Mouse (Mus musculus) heart, adult 8-10 months (tissue): ENCODE measurements around the gene Cyp17a1. TPM values are rescaled to one million over a fixed set of nuclear protein-coding genes. Genes with fewer than 3 reads are reported as not detected.

Experiments
- DNase-seq: peaks from one replicate; pipeline ENCODE4 v3.0.0; 2022; ENCODE audit warnings: low spot score
- total RNA-seq, 4 experiments: library from RNA; stranded (reverse); gene quantifications; 2 replicates each; pipeline ENCODE4 v1.2.4; 2022

The Cyp17a1 gene
- total RNA-seq, 4 experiments from 2014 or later: not detected

GRCm38 (mm10) chr19:46642136-46642753, 30.7 kb downstream of the Cyp17a1 start:
- DNase-seq: no peak

DNA sequence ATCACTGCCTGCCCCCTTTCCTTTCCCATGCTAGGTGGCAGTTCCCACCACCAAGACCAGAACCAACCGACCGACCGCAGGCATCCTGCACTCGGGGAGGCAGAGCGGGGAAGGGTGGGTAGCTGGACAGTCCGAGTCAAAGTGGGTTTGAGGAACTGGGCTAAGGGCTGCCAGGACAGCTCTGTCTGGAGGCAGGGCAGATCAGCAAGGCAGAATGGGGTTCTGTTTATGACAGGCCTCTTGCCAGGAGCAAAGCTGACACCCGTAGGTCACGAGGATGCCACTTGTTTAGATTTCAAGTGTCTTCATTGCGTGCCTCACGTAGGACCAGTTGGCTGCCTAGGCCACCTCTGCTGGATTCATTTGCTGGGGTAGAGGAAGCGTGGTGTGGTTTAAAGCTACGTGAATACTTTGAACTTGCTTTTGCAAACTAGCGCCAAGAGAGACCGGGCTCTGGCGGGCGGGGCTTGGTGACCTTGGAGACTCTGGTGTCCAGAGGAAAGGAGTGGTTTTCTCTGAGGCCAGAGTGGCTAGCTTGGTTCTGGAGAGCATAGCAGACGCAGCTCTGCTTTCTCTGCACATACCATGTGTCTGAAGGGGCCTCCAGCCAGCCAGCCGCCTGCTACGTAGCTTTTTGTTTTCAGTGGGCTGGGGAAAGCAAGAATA, 31.4 kb downstream of the Cyp17a1 start:
- DNase-seq: peak; percentile 84

GRCm38 (mm10) chr19:46640780-46641179, 32.2 kb downstream of the Cyp17a1 start:
- DNase-seq: no peak

- no peak for DNase-seq
Observed at GRCm38 (mm10) chr19:46639496-46639895, 33.5 kb downstream of the Cyp17a1 start.

DNA sequence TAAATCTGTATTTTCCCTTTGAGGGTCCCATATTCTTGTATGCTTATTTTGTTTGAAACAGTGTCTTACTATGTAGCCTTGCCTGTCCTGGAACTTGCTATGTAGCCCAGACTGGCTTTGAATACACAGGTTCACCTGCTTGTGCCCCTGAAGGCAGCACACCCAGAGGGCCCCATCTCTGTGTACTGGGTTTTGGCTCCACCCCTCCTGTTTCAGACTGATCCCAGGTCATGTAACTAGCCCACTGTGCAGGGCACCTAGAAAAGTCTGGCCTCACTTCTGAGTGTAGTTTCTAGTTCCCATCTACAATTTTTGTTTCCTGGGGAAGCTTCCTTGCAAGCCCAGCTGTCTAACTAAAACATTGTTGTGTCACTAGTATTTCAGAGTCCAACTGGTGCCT, 33.9 kb downstream of the Cyp17a1 start:
- no peak for DNase-seq

GRCm38 (mm10) chr19:46637598-46637997, 35.4 kb downstream of the Cyp17a1 start:
- no peak for DNase-seq

DNA sequence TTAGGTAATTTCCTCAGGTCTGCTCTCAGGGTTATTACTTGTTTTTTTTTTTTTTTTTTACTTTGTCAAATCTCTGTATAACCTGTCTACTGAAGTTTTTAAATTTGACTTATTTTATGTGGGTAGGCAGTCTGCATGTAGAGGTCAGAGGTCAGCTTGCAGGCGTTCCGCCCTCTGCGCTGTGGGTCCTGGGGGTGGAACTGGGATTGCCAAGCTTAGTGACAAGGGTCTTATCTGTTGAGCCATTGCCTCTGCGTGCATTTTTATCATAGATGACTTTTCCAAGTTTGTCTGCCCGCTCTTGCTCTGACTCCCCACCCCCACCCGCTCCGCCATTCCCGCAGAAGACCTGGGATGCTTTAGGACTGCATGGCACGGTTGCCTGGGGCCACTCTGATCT, 37.2 kb downstream of the Cyp17a1 start:
- no peak for DNase-seq

DNA sequence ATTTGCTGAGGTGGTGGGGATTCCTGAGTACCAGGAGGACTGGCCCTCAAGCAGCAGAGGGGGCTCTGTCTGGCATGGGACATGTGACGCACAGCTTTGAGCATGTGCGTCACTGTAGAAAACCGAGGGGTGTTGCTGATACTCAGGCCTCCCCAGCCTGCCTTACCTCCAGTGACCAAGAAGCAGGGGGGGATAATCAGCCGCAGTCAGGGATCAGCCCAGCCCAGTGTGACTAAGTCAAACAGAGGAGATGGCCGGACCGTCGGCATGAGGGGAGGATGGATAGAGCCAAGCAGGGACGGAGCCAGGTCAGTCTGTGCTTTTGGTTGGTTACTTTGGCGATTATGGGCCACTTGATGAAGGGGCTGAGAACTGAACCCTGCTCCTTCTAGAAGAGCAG, 41.3 kb downstream of the Cyp17a1 start:
- DNase-seq: no peak

- DNase-seq: no peak
Observed at GRCm38 (mm10) chr19:46629807-46630206, 43.2 kb downstream of the Cyp17a1 start.

DNA sequence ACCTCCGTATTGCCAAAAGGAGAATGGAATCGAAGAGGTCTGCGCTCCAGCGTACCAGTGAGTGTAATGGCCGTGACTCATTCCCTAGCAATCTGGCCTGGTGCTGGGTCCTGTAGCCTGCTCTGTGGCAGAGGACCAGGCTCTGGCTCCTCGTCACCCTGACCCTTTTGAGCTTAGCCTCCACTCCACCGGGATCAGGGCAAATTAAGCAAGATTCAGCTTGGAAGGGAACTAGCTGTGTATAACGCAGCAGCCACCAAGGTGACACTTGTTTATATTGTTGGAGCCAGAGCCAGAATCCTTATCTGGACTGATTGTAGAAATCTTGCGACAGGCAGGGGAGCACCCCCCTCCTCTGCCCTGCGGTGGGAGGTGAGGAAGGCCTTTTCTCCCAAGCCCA, 44.6 kb downstream of the Cyp17a1 start:
- peak; percentile 42 for DNase-seq

DNA sequence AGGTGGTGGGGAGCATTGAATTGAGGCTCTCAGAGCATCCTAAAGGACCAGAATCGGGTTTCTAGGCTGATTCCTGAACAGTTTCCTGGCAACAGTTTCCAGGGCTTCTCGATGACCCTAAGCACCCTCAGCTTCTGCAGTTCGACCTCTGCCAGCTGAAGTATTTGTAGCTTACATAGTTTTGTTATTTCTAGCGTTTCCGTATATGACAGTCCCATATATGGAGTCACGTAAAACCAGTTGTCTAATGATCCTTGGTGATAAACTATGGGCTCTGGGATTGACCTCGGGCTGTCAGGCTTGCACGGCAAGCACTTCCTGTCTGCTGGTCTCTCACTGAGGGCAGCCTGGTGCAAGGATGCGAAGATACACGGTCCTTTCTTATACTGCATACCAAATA, 47.5 kb downstream of the Cyp17a1 start:
- DNase-seq: no peak

DNA sequence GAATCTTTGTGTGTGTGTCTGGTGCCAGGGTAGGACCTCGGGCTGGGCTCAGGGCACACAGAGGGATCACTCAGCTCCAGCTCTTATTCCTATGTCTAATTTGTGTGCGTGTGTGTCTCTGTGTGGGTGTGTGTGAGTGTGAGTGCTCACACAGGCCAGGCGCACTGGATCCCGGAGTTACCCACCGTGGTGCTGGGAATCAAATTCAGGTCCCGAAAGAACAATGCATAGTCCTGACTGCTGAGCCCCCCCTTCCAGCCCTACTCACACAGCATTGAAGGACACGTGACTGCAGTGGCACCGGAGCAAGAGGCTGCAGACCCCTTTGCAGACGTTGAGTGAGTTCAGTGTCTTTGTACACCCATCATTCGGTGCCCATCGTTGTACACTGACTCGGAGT, 48.0 kb downstream of the Cyp17a1 start:
- DNase-seq: no peak

GRCm38 (mm10) chr19:46623790-46624772, 48.9 kb downstream of the Cyp17a1 start:
- DNase-seq: peak; percentile 84

DNA sequence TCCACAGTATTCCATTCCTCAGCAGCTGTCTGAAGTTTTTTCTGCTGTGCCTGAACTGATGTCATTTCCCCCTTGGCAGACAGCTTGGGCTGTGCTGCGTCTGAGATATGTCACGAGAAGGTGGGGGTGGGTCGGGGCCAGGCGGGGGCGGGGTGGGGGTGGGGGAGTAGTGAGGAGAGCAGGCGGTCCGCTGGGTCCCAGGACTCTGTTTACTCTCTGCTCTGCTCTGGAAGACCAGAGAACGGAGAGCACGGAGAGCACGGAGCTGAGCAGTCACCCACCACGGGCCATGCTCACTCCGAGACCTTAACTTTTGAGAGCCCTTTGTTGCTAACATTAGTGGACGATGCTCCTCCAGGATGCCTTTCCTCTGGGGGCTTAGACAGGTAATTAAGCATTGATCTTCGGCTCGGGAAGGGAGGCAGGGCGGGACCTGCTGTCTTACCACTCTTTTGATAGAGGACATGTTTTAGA, 49.7 kb downstream of the Cyp17a1 start:
- peak; percentile 70 for DNase-seq

DNA sequence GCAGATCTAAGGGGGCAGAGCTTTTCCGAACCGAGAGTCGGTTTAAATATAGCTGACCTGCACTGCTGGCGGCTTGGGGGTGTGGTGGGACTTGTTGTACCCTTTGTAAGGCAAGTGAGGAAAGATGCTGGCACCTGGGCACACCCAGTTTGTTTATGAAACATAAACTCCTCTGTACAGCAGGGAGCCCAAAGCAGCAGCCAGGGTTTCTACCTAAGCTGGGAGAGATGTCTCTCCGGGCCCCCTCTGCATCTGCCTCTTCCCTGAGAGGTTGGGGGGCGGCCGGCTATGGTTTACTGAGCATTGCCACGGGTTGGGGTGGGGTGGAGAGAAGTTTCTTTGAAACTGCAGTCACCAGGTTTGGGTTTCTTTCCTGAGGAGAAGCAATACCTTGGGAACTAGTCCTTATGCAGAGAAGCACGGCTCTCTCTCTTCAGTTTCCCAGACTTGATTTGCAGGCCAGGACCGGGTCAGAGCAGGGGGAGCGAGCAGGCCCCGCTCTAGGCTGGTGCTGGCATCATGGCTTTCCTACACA, 50.2 kb downstream of the Cyp17a1 start:
- DNase-seq: no peak

DNA sequence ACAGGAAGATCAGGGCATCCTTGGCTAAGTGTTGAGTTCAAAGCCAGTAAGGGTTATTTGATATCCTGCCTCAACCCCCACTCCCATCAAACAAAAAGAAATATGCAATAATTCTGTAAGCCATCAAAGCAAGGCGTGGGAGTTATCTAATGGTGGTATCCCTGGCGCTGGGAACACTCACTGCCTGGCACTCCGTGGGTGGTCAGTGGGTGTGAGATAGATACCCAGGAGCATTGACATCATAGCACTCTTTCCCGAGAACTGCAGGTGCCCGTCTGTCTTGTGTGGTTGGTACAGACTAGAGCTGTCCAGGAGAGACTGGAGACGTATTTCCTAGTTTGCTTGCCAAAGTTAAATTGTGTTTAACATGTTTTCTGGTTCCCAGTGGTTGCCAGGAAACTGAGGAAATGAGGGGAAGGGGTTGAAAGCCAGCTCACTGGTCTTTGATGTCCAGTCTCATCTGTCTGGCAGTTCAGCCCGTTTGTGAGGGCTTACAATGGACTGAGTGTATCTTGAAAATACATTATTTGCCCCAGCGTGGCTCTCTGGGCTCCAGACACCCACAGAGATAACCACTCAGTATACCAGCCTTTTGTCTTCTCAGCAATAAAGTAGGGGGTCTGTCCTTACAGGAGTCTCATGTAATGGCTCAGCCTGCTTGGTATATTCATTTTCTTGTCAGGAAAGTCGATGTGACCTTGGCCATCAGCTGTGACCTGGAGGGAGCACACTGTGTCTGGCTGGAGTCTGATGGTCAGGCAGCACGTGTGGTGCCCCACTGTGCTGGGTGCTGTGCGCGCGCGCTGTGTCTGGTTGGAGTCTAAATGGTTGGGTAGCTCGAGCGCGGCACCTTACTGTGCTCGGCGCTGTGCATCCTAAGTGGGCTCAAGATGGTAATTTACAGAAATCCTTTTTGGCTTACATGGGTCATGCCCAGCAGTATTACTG, 51.5 kb downstream of the Cyp17a1 start:
- DNase-seq: no peak

DNA sequence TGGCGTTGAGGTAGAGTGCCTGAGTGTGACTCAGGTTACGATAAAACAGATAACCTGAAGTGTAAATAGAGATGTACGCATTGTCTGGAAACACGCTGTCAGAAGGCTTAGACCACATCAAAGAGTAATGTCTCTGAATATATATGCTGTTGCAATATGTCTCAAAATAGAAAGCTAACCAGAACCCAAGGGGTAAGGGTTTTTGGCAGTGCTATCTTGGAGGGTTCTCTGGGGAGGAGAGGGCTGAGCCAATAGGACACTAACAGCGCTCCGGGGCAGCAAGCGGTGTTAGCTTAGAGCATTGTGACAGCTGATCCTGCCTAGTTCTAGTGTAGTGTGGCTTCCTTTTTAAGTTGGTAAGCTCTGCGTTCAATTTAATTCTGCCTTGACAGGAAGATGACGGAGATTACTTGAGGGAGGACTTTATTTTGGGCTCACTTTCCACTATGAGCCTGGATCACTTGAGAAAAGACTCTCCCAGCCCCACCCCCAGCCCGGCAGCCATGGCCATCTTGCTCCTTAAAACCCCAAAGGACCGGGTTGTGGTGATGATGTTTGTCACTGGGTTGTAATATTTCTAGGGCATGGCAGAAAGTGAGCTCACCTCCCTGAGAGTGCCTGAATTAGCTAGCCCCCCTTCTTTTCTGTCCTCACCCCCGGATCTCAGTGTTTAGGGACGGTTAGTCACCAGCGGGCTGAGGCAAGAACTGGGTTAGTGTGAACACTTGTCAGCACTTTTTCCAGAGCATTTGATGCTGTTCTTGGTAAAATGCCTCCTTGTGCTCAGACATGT, 52.8 kb downstream of the Cyp17a1 start:
- DNase-seq: no peak

- DNase-seq: no peak
Observed at GRCm38 (mm10) chr19:46619518-46619917, 53.5 kb downstream of the Cyp17a1 start.

DNA sequence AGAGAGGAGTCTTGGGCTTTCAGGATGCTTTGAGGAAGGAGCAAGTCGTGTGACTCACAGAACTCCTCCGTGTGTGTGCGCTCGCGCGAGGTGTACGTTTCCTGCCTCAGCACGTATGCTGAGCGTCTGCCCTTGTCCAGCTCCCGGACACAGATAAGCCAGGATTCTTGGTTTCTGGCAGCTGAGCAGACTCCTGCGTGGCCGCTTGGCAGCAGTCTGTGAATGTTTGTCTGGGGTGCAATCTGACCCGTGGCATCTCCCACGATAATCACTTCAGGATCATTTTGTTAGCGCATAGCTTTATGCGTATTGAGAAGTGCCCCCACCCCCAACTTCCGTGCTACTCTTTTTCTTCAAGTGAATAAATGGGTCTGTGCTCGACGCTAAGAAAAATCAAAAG, 54.0 kb downstream of the Cyp17a1 start:
- DNase-seq: peak; percentile 48

DNA sequence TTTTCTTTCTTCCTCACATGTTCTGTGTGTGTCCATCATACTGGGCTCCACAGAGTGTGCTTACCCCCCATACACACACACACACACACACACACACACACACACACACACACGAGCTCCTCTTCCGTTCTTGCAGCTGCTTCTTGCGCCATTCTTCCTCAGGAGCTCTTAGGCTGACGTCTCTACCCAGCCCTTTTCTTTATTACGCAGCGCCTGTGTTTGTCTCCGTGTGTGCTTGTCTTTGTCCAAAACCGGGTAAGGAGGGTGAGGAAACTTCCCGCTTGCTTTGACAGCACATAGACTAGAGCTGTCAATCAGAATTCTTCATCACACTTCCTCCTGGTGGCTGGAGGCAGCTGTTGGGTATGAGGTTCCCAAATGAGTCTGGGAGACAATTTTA, 54.6 kb downstream of the Cyp17a1 start:
- DNase-seq: no peak
